Mouse (Mus musculus) testis, adult 2 months (tissue): ENCODE results near the gene Mrps27.

Experiments
- CTCF ChIP-seq: fragments of 200-500 bp; IDR thresholded peaks from 2 replicates; pipeline ENCODE4 v1.5.1; 2012; ENCODE audit warnings: low read depth, mild to moderate bottlenecking, inconsistent platforms, low read length, moderate library complexity; ENCODE audit not compliant: control insufficient read depth, insufficient read depth, insufficient replicate concordance
- POLR2A ChIP-seq: fragments of 200-500 bp; IDR thresholded peaks from 2 replicates; pipeline ENCODE4 v1.6.1; 2012; ENCODE audit warnings: low read depth, mild to moderate bottlenecking, inconsistent platforms, low read length, moderate library complexity; ENCODE audit not compliant: control insufficient read depth

DNA sequence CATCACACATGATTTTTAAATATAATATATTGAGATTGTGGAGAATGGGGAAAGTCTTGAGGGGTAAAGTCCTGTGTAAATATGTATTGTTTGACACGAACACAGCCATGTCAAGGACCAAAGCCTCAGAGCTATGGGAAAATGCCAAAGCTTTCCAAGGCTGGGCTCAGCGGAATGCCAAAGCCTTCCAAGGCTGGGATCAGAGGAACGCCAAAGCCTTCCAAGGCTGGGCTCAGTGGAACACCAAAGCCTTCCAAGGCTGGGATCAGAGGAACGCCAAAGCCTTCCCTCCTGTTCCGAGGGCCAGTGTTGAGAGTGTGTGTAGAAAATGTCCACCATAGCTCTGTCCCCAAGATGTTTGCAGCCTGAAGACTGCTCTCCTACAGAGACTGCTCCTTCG lies 28.2 kb upstream of the Mrps27 start:
- TF ChIP-seq POLR2A (no peak), CTCF (no peak)
